Mouse (Mus musculus) lung, postnatal 36 days (tissue): Measurements from ENCODE around the gene Gprc5c.
"Not testable (repeated sequence)": the region's sequence is repeated elsewhere in the genome, so short reads cannot be mapped to it uniquely, and the experiment has no call there.

ENCODE experiments used
- DNase-seq: peaks from one replicate; pipeline ENCODE4 v3.0.0; 2022; ENCODE audit warnings: mixed read lengths

The Gprc5c gene

DNA sequence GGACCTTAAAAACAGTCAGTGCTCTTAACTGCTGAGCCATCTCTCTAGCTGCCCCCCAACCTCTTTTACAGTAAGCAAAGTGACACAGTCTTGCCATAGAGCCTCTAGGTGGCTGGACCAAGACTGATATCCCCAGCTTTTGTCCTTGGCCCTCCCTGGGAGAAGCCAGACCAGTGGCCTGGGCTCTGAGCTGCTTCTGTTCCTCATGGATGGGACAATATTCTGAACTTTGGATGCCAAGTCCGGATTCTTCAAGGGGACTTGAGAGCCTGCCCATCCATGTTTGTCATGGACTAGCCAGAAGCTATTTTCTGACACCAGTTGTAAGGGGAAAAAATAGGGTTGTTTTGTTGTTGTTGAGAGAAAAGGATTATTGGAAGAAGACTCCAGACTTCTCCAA lies 18.8 kb downstream of the Gprc5c start:
- no peak for DNase-seq

DNA sequence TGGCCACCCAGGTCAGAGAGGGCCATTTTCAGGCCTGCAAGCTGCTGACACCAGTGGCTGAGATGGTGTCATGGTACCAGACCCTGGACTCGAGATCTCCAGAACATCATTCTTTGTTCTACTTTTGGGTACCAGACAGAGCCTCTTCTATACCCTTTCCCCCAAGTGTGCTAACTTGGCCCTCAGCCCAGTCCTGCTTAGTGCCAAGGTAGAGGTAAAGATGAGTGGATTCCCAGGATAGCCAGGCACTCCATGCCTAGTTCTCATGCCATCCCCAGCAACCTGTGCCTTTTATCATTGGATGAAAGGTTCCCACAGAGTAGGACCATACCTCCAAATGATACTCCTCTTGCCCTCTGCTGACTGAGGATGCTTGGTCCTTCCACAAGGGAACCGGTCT lies 20.6 kb downstream of the Gprc5c start:
- no peak for DNase-seq

- no peak for DNase-seq
These were observed 22.3 kb downstream of the Gprc5c start for GRCm38 (mm10) chr11:114873022-114873817.

GRCm38 (mm10) chr11:114874226-114875145 lies 23.5 kb downstream of the Gprc5c start:
- no peak for DNase-seq

- no peak for DNase-seq
These were observed 24.4 kb downstream of the Gprc5c start for GRCm38 (mm10) chr11:114875301-114875801.

DNA sequence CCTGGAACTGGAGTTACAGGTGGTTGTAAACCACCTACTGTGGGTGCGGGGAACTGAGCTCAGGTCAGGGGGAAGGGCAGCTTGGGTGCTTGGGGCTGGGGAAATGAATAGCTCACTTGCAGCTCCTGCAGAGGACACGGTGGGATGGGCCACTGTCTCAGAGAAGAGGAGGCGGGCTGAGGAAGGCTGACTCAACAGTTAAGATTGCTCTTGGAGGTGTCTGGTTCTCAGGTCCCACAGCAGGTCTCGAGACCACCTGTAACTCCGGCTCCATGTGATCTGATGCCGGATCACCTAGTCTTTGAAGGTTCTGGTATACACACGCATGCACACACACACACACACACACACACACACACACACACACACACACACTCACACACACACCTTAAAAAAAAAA lies 25.2 kb downstream of the Gprc5c start:
- no peak for DNase-seq

- no peak for DNase-seq
These were observed 25.7 kb downstream of the Gprc5c start for GRCm38 (mm10) chr11:114876621-114877020.

GRCm38 (mm10) chr11:114877145-114877544 lies 26.2 kb downstream of the Gprc5c start:
- peak; percentile 86 for DNase-seq

GRCm38 (mm10) chr11:114879666-114880065 lies 28.7 kb downstream of the Gprc5c start:
- DNase-seq = peak; percentile 68

GRCm38 (mm10) chr11:114880185-114880584 lies 29.2 kb downstream of the Gprc5c start:
- DNase-seq = no peak

- DNase-seq = peak; percentile 77
These were observed 29.6 kb downstream of the Gprc5c start for GRCm38 (mm10) chr11:114880589-114880988.

DNA sequence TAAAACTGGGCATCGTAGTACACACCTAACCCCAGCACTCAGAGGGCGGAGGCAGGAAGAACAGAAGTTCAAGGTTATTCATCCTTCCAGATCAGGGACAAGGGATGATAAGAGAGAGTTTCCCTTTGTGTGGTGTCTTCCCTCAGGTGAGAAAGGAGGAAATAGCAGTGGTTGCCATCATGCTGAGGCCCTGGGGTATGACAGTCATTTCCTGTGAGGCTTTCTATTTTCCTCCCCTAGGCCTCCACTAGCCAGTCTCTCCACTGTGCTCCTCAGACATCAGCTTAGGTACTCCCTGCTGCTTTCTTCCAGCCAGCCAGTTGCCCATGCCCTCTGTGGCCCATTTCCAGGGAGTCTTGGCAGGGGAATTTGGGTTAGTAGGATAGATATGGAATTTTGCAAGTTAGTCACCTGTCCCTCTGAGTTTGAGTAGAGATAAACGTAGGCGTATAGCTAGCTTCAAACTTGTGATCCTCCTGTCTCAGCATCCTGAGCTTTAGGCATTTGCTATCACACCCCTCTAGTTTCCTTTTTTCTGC lies 32.4 kb downstream of the Gprc5c start:
- no peak for DNase-seq

- peak; percentile 41 for DNase-seq
These were observed 33.6 kb downstream of the Gprc5c start for GRCm38 (mm10) chr11:114884380-114885100.

- DNase-seq = peak; percentile 47
These were observed 39.1 kb downstream of the Gprc5c start, which contains the start of gene Cd300a for GRCm38 (mm10) chr11:114889991-114890518. TSS of gene Cd300a (plus strand) at chr11:114890041.

DNA sequence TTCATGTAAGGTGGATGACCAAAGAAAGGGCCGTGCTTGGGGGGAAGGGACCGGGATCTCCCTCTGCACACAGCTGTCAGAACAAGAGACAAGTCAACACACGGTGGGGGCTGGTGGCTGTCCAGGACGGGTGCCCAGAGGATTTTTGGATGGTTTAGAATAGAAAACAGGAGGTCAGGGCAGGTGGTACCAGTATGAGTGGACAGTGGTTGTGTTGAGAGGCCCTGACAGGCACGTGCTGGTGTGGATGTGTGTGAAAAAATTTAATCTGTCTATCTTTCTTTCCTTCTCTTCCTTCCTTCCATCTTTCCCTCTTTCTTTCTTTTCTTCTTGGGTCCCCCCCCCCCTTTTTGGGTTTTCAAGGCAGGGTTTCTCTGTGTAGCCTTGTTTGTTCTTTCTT lies 39.6 kb downstream of the Gprc5c start:
- no peak for DNase-seq

DNA sequence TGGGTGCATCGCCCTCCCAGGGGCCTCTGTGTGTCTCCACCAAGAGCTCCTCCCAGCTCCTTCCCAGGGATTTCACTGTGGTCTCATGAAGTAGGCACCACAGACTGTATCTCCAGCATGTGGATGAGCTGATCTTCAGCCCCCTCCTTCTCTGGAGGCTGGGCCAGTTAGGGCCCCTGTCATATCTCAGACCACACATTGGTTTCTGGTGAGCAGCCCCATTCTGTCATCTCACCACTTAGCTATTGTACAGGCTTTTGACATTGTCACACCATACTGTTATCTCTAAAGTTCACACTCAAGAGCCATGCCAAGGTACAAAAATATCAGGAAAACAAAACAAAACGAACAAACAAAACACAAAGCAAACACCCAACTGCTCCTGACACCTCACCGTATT lies 45.1 kb downstream of the Gprc5c start:
- DNase-seq = no peak

GRCm38 (mm10) chr11:114898026-114898425 lies 47.1 kb downstream of the Gprc5c start:
- peak; percentile 69 for DNase-seq

DNA sequence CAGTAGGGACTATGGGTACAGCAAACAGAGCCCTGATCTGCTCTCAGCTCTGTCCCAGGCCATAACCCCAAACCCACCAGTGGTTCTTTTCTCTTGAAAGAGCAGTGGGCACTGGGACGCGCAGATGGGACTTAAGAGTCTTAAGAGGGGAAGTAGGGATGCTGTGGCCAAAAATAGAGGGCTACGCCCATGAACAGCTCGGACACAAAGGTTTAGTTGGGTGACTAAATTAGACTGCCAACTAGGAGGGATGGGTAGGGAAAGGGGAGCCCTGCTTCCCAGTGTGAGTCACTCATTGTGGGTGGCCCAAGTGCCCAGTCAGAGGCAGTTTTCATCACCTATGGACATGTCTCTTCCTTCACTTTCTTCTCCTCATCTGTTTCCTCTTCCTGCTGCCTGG lies 52.3 kb downstream of the Gprc5c start:
- DNase-seq = no peak

GRCm38 (mm10) chr11:114907567-114907966 lies 56.6 kb downstream of the Gprc5c start:
- peak; percentile 76 for DNase-seq

- DNase-seq = no peak
These were observed 57.1 kb downstream of the Gprc5c start for GRCm38 (mm10) chr11:114908086-114908485.

DNA sequence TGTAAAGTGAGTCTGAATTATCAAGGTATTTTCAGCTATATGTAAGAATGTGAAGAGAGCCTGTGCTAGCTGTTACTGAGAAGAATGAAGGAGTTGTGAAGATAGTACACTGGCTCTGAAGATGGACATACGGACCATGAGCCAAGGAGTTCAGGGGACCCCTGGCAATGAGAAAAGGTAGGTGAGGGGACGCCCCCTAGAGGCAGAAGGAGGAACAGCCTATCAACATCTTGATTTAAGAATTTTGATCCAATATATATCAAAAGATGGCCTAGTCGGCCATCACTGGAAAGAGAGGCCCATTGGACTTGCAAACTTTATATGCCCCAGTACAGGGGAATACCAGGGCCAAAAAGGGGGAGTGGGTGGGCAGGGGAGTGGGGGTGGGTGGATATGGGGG lies 58.6 kb downstream of the Gprc5c start:
- DNase-seq = not testable (repeated sequence)

DNA sequence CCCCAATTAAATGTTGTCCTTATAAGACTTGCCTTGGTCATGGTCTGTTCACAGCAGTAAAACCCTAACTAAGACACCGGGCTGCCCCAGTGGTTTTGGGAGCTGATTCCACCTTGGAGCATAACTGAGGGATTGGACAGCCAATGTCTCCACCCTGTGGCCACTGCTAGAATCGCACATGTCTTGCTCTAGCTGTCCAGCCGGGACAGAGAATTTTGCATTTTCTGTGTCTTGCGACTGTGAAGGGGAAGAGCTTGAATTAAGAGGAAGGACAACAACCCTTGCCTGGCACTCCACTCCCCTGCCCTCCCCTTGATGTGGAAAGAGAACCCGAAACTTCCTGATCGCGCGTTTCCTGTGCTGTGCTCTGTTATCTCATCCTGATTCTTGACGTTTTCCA lies 61.9 kb downstream of the Gprc5c start:
- peak; percentile 86 for DNase-seq
